Mouse (Mus musculus): ENCODE data around the gene Kcnk10. TPM values are rescaled to one million over a fixed set of nuclear protein-coding genes. Genes with fewer than 3 reads are reported as not detected.

The Kcnk10 gene
- polyA plus RNA-seq, 1 experiment from 2014 or later, result 0.49 TPM

DNA sequence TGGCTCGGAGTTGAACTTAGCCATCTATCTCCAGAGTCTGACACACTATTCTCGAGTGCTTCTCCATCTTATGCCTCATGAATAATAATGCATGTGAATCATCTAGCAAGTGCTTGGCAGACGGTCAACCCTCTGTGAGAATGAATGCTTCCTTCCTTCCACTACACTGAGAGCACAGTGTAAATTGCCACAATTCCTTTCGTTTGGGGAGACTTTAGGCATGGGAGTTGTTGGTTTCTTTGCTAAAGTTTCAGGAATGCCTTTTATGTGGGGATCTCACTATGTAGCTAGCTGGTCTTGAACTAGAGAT is 32.9 kb downstream of the Kcnk10 start:
- TF ChIP-seq CTCF (IDR thresholded peaks at IDR 0.05; ENCODE audit: low read depth), result no peak
- Histone ChIP-seq H3K36me3 (ENCODE audit: insufficient read depth, low read length) (no peaks in the 10 kb centered on the region), H3K27me3 (ENCODE audit: insufficient read depth, low read length) (no peaks in the 10 kb centered on the region), H3K4me1 (replicated peaks; ENCODE audit: insufficient read depth, low read length) (no peaks in the 10 kb centered on the region), H3K27ac (no peak overlapping the region), H3K9me3 (replicated peaks; ENCODE audit: low read length) (no peaks in the 10 kb centered on the region), H3K4me2 (ENCODE audit: low read length) (no peak overlapping the region), H3K4me3 (replicated peaks; ENCODE audit: low read depth, low read length) (no peak overlapping the region), H3K9ac (ENCODE audit: low read depth, low read length) (no peak overlapping the region)
- DNase-seq (ENCODE audit: low spot score) (no peak), ATAC-seq (replicated peaks; ENCODE audit: low FRiP score, low read depth) (no peak)
- WGBS, result 81% methylated on average over 4 of the region's 4 CpGs

DNA sequence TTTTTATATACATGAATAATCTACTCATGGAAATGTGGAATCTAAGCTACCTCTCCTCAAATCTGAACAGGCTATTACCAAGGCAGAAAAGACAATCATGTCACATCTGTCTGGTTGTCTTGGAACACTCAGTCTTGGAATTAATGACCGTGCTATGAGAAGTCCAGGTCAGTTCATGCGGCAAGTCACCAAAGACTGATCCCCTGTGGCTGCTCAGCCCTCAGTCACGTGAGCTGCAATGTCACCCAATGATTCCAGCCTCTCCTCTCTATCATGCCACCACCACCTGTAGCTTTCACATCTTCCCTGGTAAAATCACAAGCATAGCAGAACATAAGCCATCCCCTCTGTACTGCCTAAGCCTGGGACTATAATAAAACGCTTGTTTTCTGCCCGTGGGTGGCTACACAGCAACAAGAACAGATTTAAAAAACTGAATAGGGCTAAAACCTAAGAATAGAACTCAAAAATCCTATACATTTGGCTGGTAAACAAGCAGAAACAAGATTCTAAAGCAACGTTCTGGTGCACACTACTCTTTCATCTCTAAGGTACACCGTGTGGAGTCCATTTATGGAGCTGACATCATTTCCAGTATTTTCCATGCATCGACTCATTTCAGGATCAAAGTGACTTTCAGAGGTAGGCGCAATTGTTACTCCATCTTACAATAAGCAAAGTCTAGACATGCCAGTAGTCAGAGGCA is 33.4 kb downstream of the Kcnk10 start:
- H3K9me3 ChIP-seq (replicated peaks; ENCODE audit: low read length), result no peaks in the 10 kb centered on the region
- no peak overlapping the region for H3K4me2 ChIP-seq (ENCODE audit: low read length)
- no peak for TF ChIP-seq CTCF (IDR thresholded peaks at IDR 0.05; ENCODE audit: low read depth)
- ATAC-seq (replicated peaks; ENCODE audit: low FRiP score, low read depth) (no peak), DNase-seq (ENCODE audit: low spot score) (no peak)
- H3K27ac ChIP-seq, result no peak overlapping the region
- no peaks in the 10 kb centered on the region for H3K4me1 ChIP-seq (replicated peaks; ENCODE audit: insufficient read depth, low read length)
- H3K36me3 ChIP-seq (ENCODE audit: insufficient read depth, low read length), result no peaks in the 10 kb centered on the region
- no peak overlapping the region for H3K9ac ChIP-seq (ENCODE audit: low read depth, low read length)
- 83% methylated on average over 9 of the region's 9 CpGs for WGBS
- H3K27me3 ChIP-seq (ENCODE audit: insufficient read depth, low read length), result no peaks in the 10 kb centered on the region
- no peak overlapping the region for H3K4me3 ChIP-seq (replicated peaks; ENCODE audit: low read depth, low read length)

DNA sequence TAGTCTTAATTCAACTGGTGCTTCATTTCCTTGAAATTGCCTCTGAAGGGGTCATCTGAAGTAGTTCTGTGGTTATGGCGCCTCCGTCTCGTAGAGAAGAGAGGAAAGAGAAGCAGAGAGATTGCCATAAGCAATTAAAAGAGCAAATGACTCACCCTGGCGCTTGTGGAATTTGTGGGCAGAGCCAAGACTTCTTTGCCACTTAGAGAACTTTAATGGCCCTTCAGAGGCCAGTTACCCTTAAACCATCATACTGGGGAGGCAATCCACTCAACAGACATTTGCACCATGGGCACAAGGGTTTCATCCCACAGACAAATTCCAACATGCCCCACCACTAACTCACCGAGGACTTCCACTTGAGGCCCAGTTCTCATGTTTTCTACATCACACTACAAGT is 41.4 kb downstream of the Kcnk10 start:
- WGBS, result 66% methylated on average over 5 of the region's 5 CpGs
- H3K27me3 ChIP-seq (ENCODE audit: insufficient read depth, low read length), result no peaks in the 10 kb centered on the region

DNA sequence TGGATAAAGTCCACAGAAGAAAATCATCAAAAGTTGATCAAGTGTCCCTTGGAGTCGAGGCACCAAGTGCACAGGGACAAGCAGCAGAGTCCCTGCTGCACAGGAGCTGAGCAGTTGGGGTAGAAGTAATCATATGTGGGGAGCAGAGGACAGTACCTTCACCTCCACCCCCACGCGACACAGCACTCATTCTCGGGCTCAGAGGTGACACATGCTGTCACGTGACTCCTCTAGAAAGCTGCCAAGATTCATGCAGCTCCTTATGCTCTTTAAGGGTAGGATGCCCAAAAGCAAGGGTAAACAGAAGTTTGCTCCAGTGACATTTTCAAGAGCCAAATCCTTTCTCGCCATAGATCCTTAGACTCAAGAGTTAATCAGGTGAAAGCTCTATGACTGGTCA is 42.1 kb downstream of the Kcnk10 start:
- H3K27ac ChIP-seq, result no peak overlapping the region
- 77% methylated on average over 6 of the region's 6 CpGs for WGBS
- no peaks in the 10 kb centered on the region for H3K36me3 ChIP-seq (ENCODE audit: insufficient read depth, low read length)
- H3K9me3 ChIP-seq (replicated peaks; ENCODE audit: low read length), result no peaks in the 10 kb centered on the region
- no peaks in the 10 kb centered on the region for H3K27me3 ChIP-seq (ENCODE audit: insufficient read depth, low read length)
- H3K4me1 ChIP-seq (replicated peaks; ENCODE audit: insufficient read depth, low read length), result no peaks in the 10 kb centered on the region
- H3K4me3 ChIP-seq (replicated peaks; ENCODE audit: low read depth, low read length), result no peak overlapping the region
- ATAC-seq (replicated peaks; ENCODE audit: low FRiP score, low read depth) (no peak), DNase-seq (ENCODE audit: low spot score) (no peak)
- TF ChIP-seq CTCF (IDR thresholded peaks at IDR 0.05; ENCODE audit: low read depth), result no peak
- H3K9ac ChIP-seq (ENCODE audit: low read depth, low read length), result no peak overlapping the region
- H3K4me2 ChIP-seq (ENCODE audit: low read length), result no peak overlapping the region

More for the DNA sequence above, 41.4 kb downstream of the Kcnk10 start:
- H3K9ac ChIP-seq (ENCODE audit: low read depth, low read length), result no peak overlapping the region
- ATAC-seq (replicated peaks; ENCODE audit: low FRiP score, low read depth) (no peak), DNase-seq (ENCODE audit: low spot score) (no peak)
- no peak overlapping the region for H3K27ac ChIP-seq
- no peaks in the 10 kb centered on the region for H3K9me3 ChIP-seq (replicated peaks; ENCODE audit: low read length)
- no peaks in the 10 kb centered on the region for H3K36me3 ChIP-seq (ENCODE audit: insufficient read depth, low read length)
- H3K4me3 ChIP-seq (replicated peaks; ENCODE audit: low read depth, low read length), result no peak overlapping the region
- H3K4me2 ChIP-seq (ENCODE audit: low read length), result no peak overlapping the region
- no peak for TF ChIP-seq CTCF (IDR thresholded peaks at IDR 0.05; ENCODE audit: low read depth)
- H3K4me1 ChIP-seq (replicated peaks; ENCODE audit: insufficient read depth, low read length), result no peaks in the 10 kb centered on the region

DNA sequence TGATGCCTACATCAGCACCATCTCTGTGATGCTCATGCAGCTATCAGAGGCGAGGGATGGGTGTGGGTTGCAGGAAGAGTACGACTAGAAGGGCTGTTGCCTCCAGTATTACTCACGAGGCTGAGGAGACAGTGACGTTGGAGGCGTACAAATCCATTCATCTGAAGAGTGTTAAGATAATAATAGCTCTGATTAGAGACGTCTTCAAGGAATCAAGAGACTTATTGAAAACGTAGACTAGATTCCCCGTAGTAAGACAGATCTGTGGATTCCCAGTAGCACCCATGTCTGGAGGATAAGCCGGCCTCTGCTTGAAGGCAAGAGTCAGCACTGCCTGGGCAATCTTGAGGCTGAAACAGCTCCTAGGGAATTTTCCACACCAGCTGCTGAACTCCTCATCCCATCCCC is 42.6 kb downstream of the Kcnk10 start:
- Histone ChIP-seq H3K36me3 (ENCODE audit: insufficient read depth, low read length) (no peaks in the 10 kb centered on the region), H3K4me2 (ENCODE audit: low read length) (no peak overlapping the region), H3K27ac (no peak overlapping the region), H3K27me3 (ENCODE audit: insufficient read depth, low read length) (no peaks in the 10 kb centered on the region), H3K9ac (ENCODE audit: low read depth, low read length) (no peak overlapping the region), H3K9me3 (replicated peaks; ENCODE audit: low read length) (no peaks in the 10 kb centered on the region), H3K4me1 (replicated peaks; ENCODE audit: insufficient read depth, low read length) (no peaks in the 10 kb centered on the region), H3K4me3 (replicated peaks; ENCODE audit: low read depth, low read length) (no peak overlapping the region)
- WGBS, result 85% methylated on average over 9 of the region's 9 CpGs
- ATAC-seq (replicated peaks; ENCODE audit: low FRiP score, low read depth), result no peak
- TF ChIP-seq CTCF (IDR thresholded peaks at IDR 0.05; ENCODE audit: low read depth), result no peak
- no peak for DNase-seq (ENCODE audit: low spot score)

DNA sequence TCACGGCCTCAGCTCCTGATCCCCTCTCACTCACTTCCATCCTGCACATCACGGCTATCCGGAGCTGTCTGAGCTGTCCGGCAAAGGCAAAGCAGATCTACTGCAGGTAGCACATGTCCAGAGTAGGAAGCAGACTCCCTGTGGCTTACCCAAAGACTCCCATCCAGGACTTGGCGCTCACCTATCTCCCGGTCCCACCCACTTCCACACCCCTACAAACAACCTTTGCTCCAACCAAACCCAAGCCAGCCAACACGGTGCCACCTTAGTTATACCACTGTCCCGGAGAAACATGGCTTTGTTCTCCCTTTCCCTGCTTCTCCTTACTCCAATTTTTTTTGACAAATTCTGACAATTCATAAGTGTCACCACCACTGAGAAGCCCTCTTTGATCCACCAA is 49.5 kb downstream of the Kcnk10 start:
- Histone ChIP-seq H3K9ac (ENCODE audit: low read depth, low read length) (no peak overlapping the region), H3K27ac (no peak overlapping the region), H3K4me3 (replicated peaks; ENCODE audit: low read depth, low read length) (no peak overlapping the region), H3K4me2 (ENCODE audit: low read length) (no peak overlapping the region), H3K4me1 (replicated peaks; ENCODE audit: insufficient read depth, low read length) (no peaks in the 10 kb centered on the region), H3K9me3 (replicated peaks; ENCODE audit: low read length) (no peaks in the 10 kb centered on the region), H3K27me3 (ENCODE audit: insufficient read depth, low read length) (no peaks in the 10 kb centered on the region), H3K36me3 (ENCODE audit: insufficient read depth, low read length) (no peaks in the 10 kb centered on the region)
- DNase-seq (ENCODE audit: low spot score), result no peak
- 86% methylated on average over 8 of the region's 8 CpGs for WGBS
- ATAC-seq (replicated peaks; ENCODE audit: low FRiP score, low read depth), result no peak
- TF ChIP-seq CTCF (IDR thresholded peaks at IDR 0.05; ENCODE audit: low read depth), result no peak

DNA sequence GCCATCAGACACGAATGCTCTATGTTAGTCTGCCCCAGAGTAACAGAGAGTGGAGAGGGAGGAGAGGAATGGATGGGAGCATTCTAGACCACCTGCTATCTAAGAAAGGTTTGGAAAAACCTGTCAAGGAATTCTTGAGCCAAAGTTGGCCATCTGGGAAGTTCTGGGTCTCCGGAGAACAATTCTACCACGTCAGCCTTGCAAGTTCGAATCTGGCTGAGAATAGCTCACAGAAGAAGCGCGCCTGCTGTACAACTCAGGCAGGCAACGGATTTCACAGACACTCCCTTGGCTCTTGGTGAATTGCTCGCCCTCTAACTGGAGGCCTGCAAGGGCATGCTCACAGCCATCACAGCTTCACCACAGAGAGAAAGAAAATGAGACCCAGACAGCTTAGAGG is 52.7 kb downstream of the Kcnk10 start:
- WGBS, result 88% methylated on average over 8 of the region's 8 CpGs
- Histone ChIP-seq H3K36me3 (ENCODE audit: insufficient read depth, low read length) (no peaks in the 10 kb centered on the region), H3K4me2 (ENCODE audit: low read length) (no peak overlapping the region), H3K4me1 (replicated peaks; ENCODE audit: insufficient read depth, low read length) (no peaks in the 10 kb centered on the region), H3K4me3 (replicated peaks; ENCODE audit: low read depth, low read length) (no peak overlapping the region), H3K9me3 (replicated peaks; ENCODE audit: low read length) (no peaks in the 10 kb centered on the region), H3K27me3 (ENCODE audit: insufficient read depth, low read length) (no peaks in the 10 kb centered on the region), H3K27ac (no peak overlapping the region), H3K9ac (ENCODE audit: low read depth, low read length) (no peak overlapping the region)
- ATAC-seq (replicated peaks; ENCODE audit: low FRiP score, low read depth), result no peak
- TF ChIP-seq CTCF (IDR thresholded peaks at IDR 0.05; ENCODE audit: low read depth), result no peak
- no peak for DNase-seq (ENCODE audit: low spot score)
